Mouse (Mus musculus) forebrain, embryonic 13.5 days (tissue): ENCODE measurements around the gene Sgms2. TPM values are rescaled to one million over a fixed set of nuclear protein-coding genes. Genes with fewer than 3 reads are reported as not detected.

Experiments
- ATAC-seq: fragments of 200-750 bp; cut with Nextera tagmentation; 2 replicates; pipeline ENCODE4 v1.8.0; 2017
- H3K27ac ChIP-seq: fragments of 300-500 bp; sonication (generic); 2 replicates; pipeline ENCODE4 v1.5.1; 2015; ENCODE audit warnings: inconsistent platforms, mild to moderate bottlenecking, moderate library complexity
- H3K27me3 ChIP-seq: fragments of 300-500 bp; sonication (generic); 2 replicates; pipeline ENCODE4 v1.6.1; 2015; ENCODE audit warnings: mild to moderate bottlenecking, inconsistent platforms
- H3K36me3 ChIP-seq: fragments of 300-500 bp; sonication (generic); 2 replicates; pipeline ENCODE4 v1.6.1; 2015; ENCODE audit warnings: mild to moderate bottlenecking, inconsistent platforms; ENCODE audit not compliant: poor library complexity, severe bottlenecking
- H3K4me1 ChIP-seq: fragments of 300-500 bp; sonication (generic); 2 replicates; pipeline ENCODE4 v1.6.1; 2015; ENCODE audit warnings: inconsistent platforms
- H3K4me2 ChIP-seq: fragments of 300-500 bp; sonication (generic); 2 replicates; pipeline ENCODE4 v1.6.1; 2015; ENCODE audit warnings: inconsistent platforms, mild to moderate bottlenecking, moderate library complexity
- H3K4me3 ChIP-seq: fragments of 300-500 bp; sonication (generic); 2 replicates; pipeline ENCODE4 v1.5.1; 2015; ENCODE audit warnings: mild to moderate bottlenecking, inconsistent platforms
- H3K9ac ChIP-seq: fragments of 300-500 bp; sonication (generic); 2 replicates; pipeline ENCODE4 v1.6.1; 2015; ENCODE audit warnings: mild to moderate bottlenecking, inconsistent platforms
- H3K9me3 ChIP-seq: fragments of 300-500 bp; sonication (generic); replicated peaks from 2 replicates; pipeline ENCODE4 v1.6.1; 2016; ENCODE audit warnings: inconsistent platforms
- WGBS: fragments of 180-500 bp; shearing (Covaris S2); methylation state at CpG from one replicate; pipeline ENCODE4 v1.1.7; 2015; 5-methylcytosine and 5-hydroxymethylcytosine counted together
- polyA plus RNA-seq: library from polyadenylated mRNA; unstranded; fragments of >200 nt; fragmentation: Nextera tagmentation; extraction: Ambion mirVana; gene quantifications from 2 replicates; pipeline ENCODE4 v1.2.1, GENCODE M21; 2015

The Sgms2 gene
- polyA plus RNA-seq, 1 experiment from 2014 or later: 0.53 TPM

- Histone ChIP-seq H3K9me3 (no peaks in the 10 kb centered on the region), H3K4me3 (no peak overlapping the region), H3K4me2 (no peak overlapping the region), H3K27me3 (no peaks in the 10 kb centered on the region), H3K9ac (no peak overlapping the region), H3K4me1 (no peaks in the 10 kb centered on the region), H3K27ac (no peak overlapping the region), H3K36me3 (no peaks in the 10 kb centered on the region)
- no peak for ATAC-seq
- 52% methylated on average over 10 of the region's 10 CpGs for WGBS
Observed at GRCm38 (mm10) chr3:131501677-131502370, 10.6 kb upstream of the Sgms2 start.

DNA sequence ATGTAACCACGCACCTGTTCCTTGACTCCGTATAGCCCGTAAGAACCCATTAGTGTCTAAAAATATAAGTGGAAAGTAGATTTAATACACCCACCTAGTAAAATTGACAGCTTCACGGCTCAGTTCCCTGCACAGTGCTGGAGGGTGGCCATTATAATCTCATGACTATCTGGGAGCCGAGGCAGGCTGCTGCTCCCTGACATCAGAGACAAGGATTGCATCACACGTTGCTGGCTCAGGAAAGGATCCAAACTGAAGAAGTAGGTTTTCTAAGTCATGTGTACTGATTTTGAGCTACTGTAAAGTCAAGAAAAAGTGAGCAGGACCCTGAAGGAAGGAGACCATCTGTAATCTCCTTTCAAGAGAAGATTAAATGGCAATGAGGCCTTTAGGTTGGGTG, 8.4 kb upstream of the Sgms2 start:
- H3K27ac ChIP-seq: no peak overlapping the region
- H3K36me3 ChIP-seq: no peaks in the 10 kb centered on the region
- no peak overlapping the region for H3K4me3 ChIP-seq
- no peaks in the 10 kb centered on the region for H3K9me3 ChIP-seq
- ATAC-seq: no peak
- 87% methylated on average over 6 of the region's 6 CpGs for WGBS
- H3K4me2 ChIP-seq: no peak overlapping the region
- H3K4me1 ChIP-seq: no peaks in the 10 kb centered on the region
- H3K27me3 ChIP-seq: no peaks in the 10 kb centered on the region
- H3K9ac ChIP-seq: no peak overlapping the region

- Histone ChIP-seq H3K4me2 (no peak overlapping the region), H3K4me1 (no peaks in the 10 kb centered on the region), H3K9ac (no peak overlapping the region), H3K27me3 (peaks cover 11% of the 10 kb centered on the region), H3K4me3 (no peak overlapping the region), H3K9me3 (no peaks in the 10 kb centered on the region), H3K36me3 (no peaks in the 10 kb centered on the region), H3K27ac (no peak overlapping the region)
- no peak for ATAC-seq
- WGBS: 43% methylated on average over 10 of the region's 10 CpGs
Observed at GRCm38 (mm10) chr3:131496506-131497122, 5.4 kb upstream of the Sgms2 start.

DNA sequence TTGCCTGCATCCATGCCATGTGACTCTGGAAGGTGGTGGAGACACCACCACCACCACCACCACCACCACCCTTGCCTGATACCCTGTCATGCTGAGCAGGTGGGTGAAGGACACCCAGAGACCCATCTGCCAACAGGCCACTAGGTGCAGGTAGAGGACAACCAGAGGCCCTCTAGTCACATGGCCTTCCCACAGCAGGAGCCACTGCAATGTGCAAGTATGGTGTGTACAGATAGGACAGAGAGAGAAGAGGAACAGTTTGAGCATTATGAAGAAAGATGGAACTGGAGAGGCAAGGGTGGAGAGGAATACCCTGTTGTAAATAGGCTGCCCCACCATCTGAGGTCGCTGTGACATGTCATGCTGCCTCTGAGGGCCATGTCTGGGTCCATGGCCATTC, 3.9 kb upstream of the Sgms2 start:
- H3K4me2 ChIP-seq: no peak overlapping the region
- ATAC-seq: no peak
- H3K9me3 ChIP-seq: no peaks in the 10 kb centered on the region
- H3K4me1 ChIP-seq: peaks cover 5% of the 10 kb centered on the region
- no peak overlapping the region for H3K27ac ChIP-seq
- WGBS: 71% methylated on average over 1 of the region's 1 CpGs
- H3K4me3 ChIP-seq: no peak overlapping the region
- H3K9ac ChIP-seq: no peak overlapping the region
- peaks cover 24% of the 10 kb centered on the region for H3K27me3 ChIP-seq
- H3K36me3 ChIP-seq: no peaks in the 10 kb centered on the region

GRCm38 (mm10) chr3:131493194-131493593, 2.0 kb upstream of the Sgms2 start:
- 82% methylated on average over 6 of the region's 6 CpGs for WGBS
- H3K36me3 ChIP-seq: no peaks in the 10 kb centered on the region
- H3K4me3 ChIP-seq: no peak overlapping the region
- H3K4me1 ChIP-seq: peaks cover 10% of the 10 kb centered on the region
- no peak overlapping the region for H3K4me2 ChIP-seq
- H3K27me3 ChIP-seq: peaks cover 40% of the 10 kb centered on the region
- H3K9ac ChIP-seq: no peak overlapping the region
- H3K27ac ChIP-seq: no peak overlapping the region
- H3K9me3 ChIP-seq: no peaks in the 10 kb centered on the region
- no peak for ATAC-seq

GRCm38 (mm10) chr3:131491980-131492379, 769 bp upstream of the Sgms2 start:
- Histone ChIP-seq H3K9ac (no peak overlapping the region), H3K36me3 (no peaks in the 10 kb centered on the region), H3K27me3 (peaks cover 52% of the 10 kb centered on the region), H3K9me3 (no peaks in the 10 kb centered on the region), H3K27ac (no peak overlapping the region), H3K4me2 (no peak overlapping the region), H3K4me3 (no peak overlapping the region), H3K4me1 (peaks cover 10% of the 10 kb centered on the region)
- ATAC-seq: no peak
- WGBS: 94% methylated on average over 7 of the region's 7 CpGs

DNA sequence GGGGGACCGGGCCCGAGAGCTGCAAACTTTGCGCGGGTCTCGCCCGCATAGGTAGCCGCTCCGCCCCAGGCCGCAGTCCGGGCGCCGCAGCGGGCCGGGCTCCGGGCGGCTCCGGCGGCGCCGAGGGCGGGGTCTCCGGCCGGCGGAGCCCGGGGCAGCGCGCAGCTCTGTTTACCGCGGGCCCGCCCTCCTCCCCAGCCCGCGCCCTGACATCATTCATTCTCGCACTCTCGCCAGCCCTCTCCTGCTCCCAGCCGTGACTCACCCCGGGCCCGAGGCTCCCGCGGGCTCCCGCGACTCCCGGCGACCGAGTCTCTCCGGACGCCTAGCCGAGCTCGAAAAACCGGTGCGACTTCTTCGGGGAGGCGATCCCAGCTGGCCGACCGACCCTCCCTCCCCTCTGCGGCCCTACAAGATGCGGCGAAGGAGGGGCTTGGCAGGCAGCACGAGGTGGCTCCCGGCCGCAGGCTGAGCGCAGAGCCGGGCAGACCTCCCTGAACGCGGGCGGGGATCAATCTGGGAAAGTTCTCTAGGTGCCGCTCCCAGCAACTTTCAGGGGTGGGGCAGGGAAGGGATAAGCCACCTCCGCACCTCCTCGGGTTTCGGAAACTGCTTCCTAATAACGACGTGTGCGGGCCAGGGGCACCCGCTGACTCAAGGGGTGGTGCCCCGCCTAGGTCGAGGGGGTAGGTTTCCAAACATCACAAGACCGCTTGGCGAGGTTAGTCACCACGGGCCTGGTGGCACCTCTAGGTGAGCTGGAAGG, 885 bp downstream of the Sgms2 start:
- under 1% methylated on average over 63 of the region's 78 CpGs for WGBS
- ATAC-seq: peak; percentile 93
- peak overlapping the region; percentile 98 for H3K4me2 ChIP-seq
- H3K9ac ChIP-seq: peak overlapping the region; percentile 67
- H3K36me3 ChIP-seq: no peaks in the 10 kb centered on the region
- no peak overlapping the region for H3K27ac ChIP-seq
- H3K4me3 ChIP-seq: peak overlapping the region; percentile 76
- H3K27me3 ChIP-seq: peaks cover 53% of the 10 kb centered on the region
- no peaks in the 10 kb centered on the region for H3K9me3 ChIP-seq
- H3K4me1 ChIP-seq: peaks cover 10% of the 10 kb centered on the region

GRCm38 (mm10) chr3:131489657-131490142, 1.5 kb downstream of the Sgms2 start:
- H3K27ac ChIP-seq: no peak overlapping the region
- peak overlapping the region; percentile 76 for H3K4me3 ChIP-seq
- peak overlapping the region; percentile 98 for H3K4me2 ChIP-seq
- ATAC-seq: peak; percentile 85
- no peaks in the 10 kb centered on the region for H3K9me3 ChIP-seq
- WGBS: under 1% methylated on average over 33 of the region's 36 CpGs
- H3K36me3 ChIP-seq: no peaks in the 10 kb centered on the region
- peaks cover 10% of the 10 kb centered on the region for H3K4me1 ChIP-seq
- H3K9ac ChIP-seq: peak overlapping the region; percentile 67
- H3K27me3 ChIP-seq: peaks cover 53% of the 10 kb centered on the region

GRCm38 (mm10) chr3:131488969-131489368, 2.2 kb downstream of the Sgms2 start:
- Histone ChIP-seq H3K9me3 (no peaks in the 10 kb centered on the region), H3K27me3 (peaks cover 53% of the 10 kb centered on the region), H3K27ac (no peak overlapping the region), H3K4me3 (no peak overlapping the region; the same call in 1 of the 2 replicates), H3K4me2 (no peak overlapping the region), H3K36me3 (no peaks in the 10 kb centered on the region), H3K9ac (no peak overlapping the region), H3K4me1 (peaks cover 10% of the 10 kb centered on the region)
- WGBS: 20% methylated on average over 5 of the region's 5 CpGs
- ATAC-seq: no peak

DNA sequence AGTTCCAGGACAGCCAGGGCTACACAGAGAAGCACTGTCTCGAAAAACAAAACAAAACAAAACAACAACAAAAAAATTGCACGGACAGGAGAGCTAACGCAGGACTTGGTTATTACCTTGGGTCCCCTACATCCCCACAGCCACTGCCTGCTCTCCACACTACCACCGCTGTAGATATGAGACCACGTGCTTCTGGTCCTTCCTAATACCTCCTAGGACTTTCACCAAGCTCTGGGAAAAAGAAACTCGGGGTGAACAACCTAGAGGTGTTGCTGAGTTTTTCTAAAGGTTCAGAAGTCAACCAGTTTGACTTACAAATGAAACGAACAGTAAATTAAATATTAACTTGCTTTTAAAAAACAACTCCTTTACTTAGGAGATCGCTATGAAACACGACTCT, 2.8 kb downstream of the Sgms2 start:
- Histone ChIP-seq H3K27me3 (peaks cover 53% of the 10 kb centered on the region), H3K4me1 (peaks cover 10% of the 10 kb centered on the region), H3K27ac (no peak overlapping the region), H3K9ac (no peak overlapping the region), H3K4me2 (no peak overlapping the region), H3K4me3 (no peak overlapping the region), H3K36me3 (no peaks in the 10 kb centered on the region), H3K9me3 (no peaks in the 10 kb centered on the region)
- no peak for ATAC-seq
- WGBS: 66% methylated on average over 9 of the region's 9 CpGs

GRCm38 (mm10) chr3:131485388-131485787, 5.8 kb downstream of the Sgms2 start:
- Histone ChIP-seq H3K27me3 (peaks cover 30% of the 10 kb centered on the region), H3K4me2 (no peak overlapping the region), H3K9ac (no peak overlapping the region), H3K36me3 (no peaks in the 10 kb centered on the region), H3K9me3 (no peaks in the 10 kb centered on the region), H3K27ac (no peak overlapping the region), H3K4me1 (peaks cover 9% of the 10 kb centered on the region; the same call in 1 of the 2 replicates), H3K4me3 (no peak overlapping the region)
- ATAC-seq: no peak
- WGBS: 37% methylated on average over 5 of the region's 5 CpGs

GRCm38 (mm10) chr3:131483650-131484049, 7.6 kb downstream of the Sgms2 start:
- Histone ChIP-seq H3K4me2 (no peak overlapping the region), H3K4me1 (0 out of 2 replicates have a peak, but pooled peaks cover 4% of the 10 kb centered on the region), H3K4me3 (no peak overlapping the region), H3K27ac (no peak overlapping the region), H3K27me3 (peaks cover 17% of the 10 kb centered on the region), H3K9me3 (no peaks in the 10 kb centered on the region), H3K36me3 (no peaks in the 10 kb centered on the region), H3K9ac (no peak overlapping the region)
- ATAC-seq: no peak
- 48% methylated on average over 7 of the region's 7 CpGs for WGBS
